Mouse (Mus musculus): ENCODE measurements around the gene Cacna1e. TPM values are rescaled to one million over a fixed set of nuclear protein-coding genes. Genes with fewer than 3 reads are reported as not detected.
A peak's percentile ranks its signal among the peaks of the same experiment; 100 is the strongest.

The Cacna1e gene
- 7.2 and 8.5 TPM in 2 replicates for total RNA-seq (2012; rRNA removed)
- 0.45 and 0.60 TPM in 2 replicates for total RNA-seq (2014; rRNA removed)
- polyA plus RNA-seq (2012; ENCODE audit: insufficient read length, low read depth), result 2.2 and 2.5 TPM in 2 replicates

DNA sequence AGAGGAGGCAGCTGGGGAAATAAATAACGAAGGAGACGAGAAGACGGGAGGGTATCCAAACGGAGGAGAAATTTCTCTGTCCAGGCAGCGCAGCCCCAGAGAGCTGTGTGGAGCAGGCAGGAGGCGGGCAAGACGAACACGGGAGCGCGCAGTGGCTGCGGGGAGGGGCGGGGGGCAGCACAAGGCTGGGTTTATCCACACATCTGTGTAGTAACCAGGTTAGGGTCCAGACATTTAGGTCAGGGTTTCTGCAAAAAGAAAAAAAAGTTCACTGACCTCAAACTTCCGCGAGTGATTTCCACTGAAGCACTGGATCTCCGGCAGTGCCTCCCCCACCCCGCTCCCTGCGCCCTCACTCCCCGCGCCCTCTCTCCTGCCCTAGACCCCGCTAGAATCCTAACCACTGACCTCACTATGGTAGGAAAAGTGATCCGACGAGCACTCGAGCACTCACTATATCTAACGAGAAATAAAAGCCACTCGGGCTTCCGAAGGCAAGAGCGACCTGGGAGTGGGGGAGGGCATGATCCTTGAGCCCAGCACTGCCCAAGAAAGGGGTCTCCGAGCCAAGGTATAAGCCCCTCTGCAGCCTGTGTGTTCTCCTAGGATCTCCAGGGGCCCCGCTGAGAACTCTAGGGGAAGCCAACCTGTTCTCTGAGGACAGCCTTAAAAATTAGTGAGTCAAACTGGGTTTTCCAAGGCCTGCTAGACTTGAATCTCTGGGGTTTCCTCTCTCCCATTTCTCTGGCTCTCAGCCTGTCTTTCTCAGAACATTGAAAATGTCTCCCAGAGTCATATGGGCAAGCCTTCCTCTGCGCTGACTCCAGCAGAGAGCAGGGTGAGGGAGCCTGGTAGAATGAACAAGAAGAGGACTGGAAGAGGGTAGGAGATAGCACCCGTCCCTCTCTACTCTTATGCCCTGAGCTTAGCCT, at the start of gene Cacna1e:
Gene Cacna1e (minus strand): TSS at position 227 of the 932 bp plus-strand sequence.
- peak within 1 kb of the TSS; percentile 90 for H3K4me2 ChIP-seq (ENCODE audit: insufficient read depth, low read depth, poor library complexity, severe bottlenecking)
- H3K36me3 ChIP-seq (replicated peaks in 1 of 2; ENCODE audit: control insufficient read depth in 1 of 2, insufficient read depth in 1 of 2, low read length in 1 of 2), result peaks cover 0 to 8% of the 10 kb centered on the region in 2 experiments
- H3K4me1 ChIP-seq (ENCODE audit: control insufficient read depth in 1 of 2, insufficient read depth in 2 of 2), result peaks cover 8 to 11% of the 10 kb centered on the region in 2 experiments
- peak within 1 kb of the TSS; percentile 45; the same call in 1 of the 2 replicates for H3K27ac ChIP-seq (ENCODE audit: insufficient read depth, low read depth)
- dilution Hi-C loops (cut with MboI; ENCODE audit: extremely low pct_ligation_motif_present, extremely low pct_unique_long_range_greater_than_20kb, low sequenced_read_pairs), result no loop called here
- peaks cover 27% of the 10 kb centered on the region for H3K79me2 ChIP-seq (replicated peaks; ENCODE audit: control insufficient read depth, extremely low read depth, insufficient read depth, poor library complexity, severe bottlenecking)
- peak within 1 kb of the TSS; percentile 82 for H3K9ac ChIP-seq (ENCODE audit: insufficient read depth, low read depth)
- H3K27me3 ChIP-seq (replicated peaks), result no peaks in the 10 kb centered on the region
- DNase-seq (ENCODE audit: extremely low read depth), result no peak
- H3K4me3 ChIP-seq (replicated peaks in 1 of 3; ENCODE audit: low read depth in 2 of 3, low read length in 2 of 3, poor library complexity in 1 of 3), result peak within 1 kb of the TSS; percentile 46 to 87 (median 77)
- in situ Hi-C loops (cut with MboI; ENCODE audit: low pct_ligation_motif_present, low pct_unique_long_range_greater_than_20kb, low sequenced_read_pairs), result loop anchor here (10.0 kb wide), 3 partner anchors 100 to 600 kb away; no protein-coding TSS in a partner anchor
- TF ChIP-seq KAT2A (IDR thresholded peaks at IDR 0.05; ENCODE audit: insufficient replicate concordance, low read length), result no peak
- peak; percentile 39; the same call in 1 of the 2 replicates for TF ChIP-seq POLR2A (IDR thresholded peaks at IDR 0.05; ENCODE audit: low read depth, low read length)
- peak; percentile 6; the same call in 1 of the 2 replicates for TF ChIP-seq SMC3 (IDR thresholded peaks at IDR 0.05; ENCODE audit: low read depth, low read length)
- TF ChIP-seq UBTF (IDR thresholded peaks at IDR 0.05; ENCODE audit: low read depth, low read length), result no peak
- no peak for TF ChIP-seq USF2 (conservative IDR thresholded peaks at IDR 0.05; ENCODE audit: low read depth, low read length)
- no peak for TF ChIP-seq SIN3A (IDR thresholded peaks at IDR 0.05; ENCODE audit: low read length)
- no peak for TF ChIP-seq MYC (IDR thresholded peaks at IDR 0.05; ENCODE audit: low read depth, low read length)
- TF ChIP-seq NRF1 (IDR thresholded peaks at IDR 0.05; ENCODE audit: low read depth, low read length), result no peak
- no peak for TF ChIP-seq CTCF (conservative IDR thresholded peaks at IDR 0.05 in 1 of 2, IDR thresholded peaks at IDR 0.05 in 1 of 2; ENCODE audit: low read depth in 2 of 2, low read length in 2 of 2)
- TF ChIP-seq ZKSCAN1 (IDR thresholded peaks at IDR 0.05; ENCODE audit: borderline replicate concordance, low read depth, low read length), result no peak
- no peak for TF ChIP-seq NELFE (IDR thresholded peaks at IDR 0.05; ENCODE audit: low read depth, low read length)
- no peak; the same call in 1 of the 2 replicates for TF ChIP-seq CHD1 (IDR thresholded peaks at IDR 0.05; ENCODE audit: low read depth, low read length)
- no peak for TF ChIP-seq BHLHE40 (IDR thresholded peaks at IDR 0.05; ENCODE audit: low read depth, low read length)
- TF ChIP-seq ZNF384 (IDR thresholded peaks at IDR 0.05; ENCODE audit: low read depth, low read length), result peak; percentile 41; the same call in 1 of the 2 replicates
- no peak for TF ChIP-seq MXI1 (IDR thresholded peaks at IDR 0.05; ENCODE audit: low read depth, low read length)
- TF ChIP-seq JUN (IDR thresholded peaks at IDR 0.05; ENCODE audit: insufficient read depth, low read depth, low read length), result no peak
- TF ChIP-seq TBP (conservative IDR thresholded peaks at IDR 0.05; ENCODE audit: low read depth, low read length), result no peak
- TF ChIP-seq TCF12 (IDR thresholded peaks at IDR 0.05; ENCODE audit: low read depth, low read length), result 0 out of 2 replicates have a peak, but pooled peaks have one; percentile 29
- no peaks in the 10 kb centered on the region for H3K9me3 ChIP-seq (replicated peaks; ENCODE audit: low read length)

DNA sequence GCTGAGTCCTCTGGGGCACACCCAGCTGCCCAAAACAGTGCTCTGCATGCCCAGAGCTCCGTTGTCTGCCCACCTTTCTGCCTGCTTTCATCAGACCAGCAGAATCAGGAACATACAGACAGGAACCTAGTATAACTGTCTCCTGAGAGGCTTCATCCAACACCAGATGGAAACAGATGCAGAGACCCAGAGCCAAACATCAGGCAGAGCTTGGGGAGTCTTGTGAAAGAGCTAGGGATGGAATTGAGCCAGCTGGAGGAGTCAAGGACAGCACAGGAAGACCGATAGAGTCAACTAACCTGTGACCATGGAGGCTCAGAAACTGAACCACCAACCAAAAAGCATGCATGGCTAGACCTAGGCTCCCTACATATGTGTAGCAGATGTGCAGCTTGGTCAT, 34.1 kb upstream of the Cacna1e start:
- no peak overlapping the region for H3K27ac ChIP-seq (ENCODE audit: insufficient read depth, low read depth)
- DNase-seq (ENCODE audit: extremely low read depth), result no peak
- no peaks in the 10 kb centered on the region for H3K36me3 ChIP-seq (replicated peaks in 1 of 2; ENCODE audit: control insufficient read depth in 1 of 2, insufficient read depth in 1 of 2, low read length in 1 of 2)
- no peaks in the 10 kb centered on the region for H3K9me3 ChIP-seq (replicated peaks; ENCODE audit: low read length)
- no peak overlapping the region for H3K4me3 ChIP-seq (replicated peaks in 1 of 3; ENCODE audit: low read depth in 2 of 3, low read length in 2 of 3, poor library complexity in 1 of 3)
- H3K4me1 ChIP-seq (ENCODE audit: control insufficient read depth in 1 of 2, insufficient read depth in 2 of 2), result peaks cover 11 to 16% of the 10 kb centered on the region in 2 experiments
- no peaks in the 10 kb centered on the region for H3K27me3 ChIP-seq (replicated peaks)
- H3K79me2 ChIP-seq (replicated peaks; ENCODE audit: control insufficient read depth, extremely low read depth, insufficient read depth, poor library complexity, severe bottlenecking), result no peaks in the 10 kb centered on the region
- no peak overlapping the region for H3K9ac ChIP-seq (ENCODE audit: insufficient read depth, low read depth)
- in situ Hi-C loops (cut with MboI; ENCODE audit: low pct_ligation_motif_present, low pct_unique_long_range_greater_than_20kb, low sequenced_read_pairs), result no loop called here
- H3K4me2 ChIP-seq (ENCODE audit: insufficient read depth, low read depth, poor library complexity, severe bottlenecking), result no peak overlapping the region
- dilution Hi-C loops (cut with MboI; ENCODE audit: extremely low pct_ligation_motif_present, extremely low pct_unique_long_range_greater_than_20kb, low sequenced_read_pairs), result no loop called here
- TF ChIP-seq POLR2AphosphoS2 (IDR thresholded peaks at IDR 0.05; ENCODE audit: low read depth, low read length) (no peak), HCFC1 (IDR thresholded peaks at IDR 0.05; ENCODE audit: low read depth, low read length) (no peak), ZNF384 (IDR thresholded peaks at IDR 0.05; ENCODE audit: low read depth, low read length) (no peak), ELF1 (IDR thresholded peaks at IDR 0.05; ENCODE audit: low read depth, low read length) (no peak), MAFK (IDR thresholded peaks at IDR 0.05; ENCODE audit: insufficient replicate concordance, low read length) (no peak), USF2 (conservative IDR thresholded peaks at IDR 0.05; ENCODE audit: low read depth, low read length) (no peak), POLR2A (IDR thresholded peaks at IDR 0.05; ENCODE audit: low read depth, low read length) (no peak), KAT2A (IDR thresholded peaks at IDR 0.05; ENCODE audit: insufficient replicate concordance, low read length) (no peak), JUND (conservative IDR thresholded peaks at IDR 0.05; ENCODE audit: low read depth, low read length) (no peak), MYC (IDR thresholded peaks at IDR 0.05; ENCODE audit: low read depth, low read length) (no peak), BHLHE40 (IDR thresholded peaks at IDR 0.05; ENCODE audit: low read depth, low read length) (no peak), RCOR1 (conservative IDR thresholded peaks at IDR 0.05; ENCODE audit: low read depth, low read length) (no peak), MEF2A (IDR thresholded peaks at IDR 0.05; ENCODE audit: borderline replicate concordance, low read depth, low read length) (no peak), CHD2 (IDR thresholded peaks at IDR 0.05; ENCODE audit: low read length) (no peak), GABPA (IDR thresholded peaks at IDR 0.05; ENCODE audit: insufficient replicate concordance, low read depth, low read length) (no peak)
